Mouse (Mus musculus): ENCODE results near the gene Plxnb1.
A peak's percentile ranks its signal among the peaks of the same experiment; 100 is the strongest.

Plxnb1 gene

DNA sequence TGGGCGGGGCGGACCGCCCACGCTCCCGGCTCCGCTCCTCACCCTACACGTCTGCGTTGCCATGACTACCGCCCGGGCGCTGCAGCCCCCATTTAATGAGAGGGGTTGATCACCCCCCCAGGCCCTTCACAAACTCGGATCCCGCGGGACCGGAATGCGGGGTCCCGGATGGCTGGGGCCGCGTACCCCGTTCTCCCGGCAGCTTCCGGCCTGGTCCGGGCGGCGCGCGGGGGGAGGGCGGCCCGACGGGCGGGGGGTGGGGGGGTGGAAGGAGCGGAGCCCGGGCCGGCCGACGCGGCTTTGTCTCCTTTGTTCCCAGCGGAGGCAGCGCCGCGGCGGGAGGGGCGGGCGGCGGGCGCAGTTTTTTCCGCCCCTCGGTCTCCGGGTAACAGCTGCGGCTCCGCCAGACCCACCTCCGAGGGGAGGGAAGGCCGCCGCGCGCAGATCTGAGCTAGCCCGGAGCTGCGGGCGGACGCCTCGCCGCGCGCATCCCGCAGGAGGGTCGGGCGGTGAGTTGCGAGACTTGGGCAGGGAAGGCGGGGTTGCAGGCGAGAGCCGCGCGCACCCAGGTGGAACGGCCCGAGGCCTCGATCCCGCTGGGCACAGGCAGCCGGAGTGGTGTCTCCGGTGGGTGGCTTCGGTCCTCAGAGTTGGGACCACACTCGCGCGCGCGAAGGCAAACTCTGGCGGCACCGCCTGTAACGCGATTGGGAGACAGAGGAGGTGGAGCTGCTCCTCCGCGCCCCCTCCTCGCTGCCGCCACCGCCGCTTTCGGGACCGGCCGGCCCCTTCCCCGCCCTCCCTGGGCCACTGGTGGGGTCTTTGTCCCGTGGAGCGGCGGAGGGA, at the start of gene Plxnb1:
Gene Plxnb1, plus strand, starts transcription at position 253 of the 846 bp plus-strand sequence.
- DNase-seq, result peak; percentile 68 to 72

GRCm38 (mm10) chr9:109046306-109046705, 48.9 kb upstream of the Plxnb1 start:
- peak; percentile 46 to 62 for DNase-seq

GRCm38 (mm10) chr9:109049316-109049715, 45.9 kb upstream of the Plxnb1 start:
- DNase-seq, result no peak

- DNase-seq, result no peak
Measured at GRCm38 (mm10) chr9:109049996-109050673, 45.1 kb upstream of the Plxnb1 start.

DNA sequence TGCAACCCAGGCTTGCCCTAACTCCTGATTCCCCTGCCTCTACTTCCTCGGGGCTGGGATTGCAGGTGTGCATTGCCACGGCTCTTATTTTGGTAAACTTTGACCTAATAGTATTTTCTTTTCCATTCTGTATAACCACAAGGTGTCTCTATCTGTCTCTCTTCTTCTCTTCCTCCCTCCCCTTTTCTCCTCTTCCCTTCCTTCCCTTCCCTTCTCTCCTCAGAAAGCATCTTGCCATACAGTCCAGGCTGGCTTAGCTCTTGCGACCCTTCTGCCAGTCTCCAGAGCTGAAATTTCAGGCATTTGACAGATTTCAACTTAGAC, 44.6 kb upstream of the Plxnb1 start:
- DNase-seq, result no peak

DNA sequence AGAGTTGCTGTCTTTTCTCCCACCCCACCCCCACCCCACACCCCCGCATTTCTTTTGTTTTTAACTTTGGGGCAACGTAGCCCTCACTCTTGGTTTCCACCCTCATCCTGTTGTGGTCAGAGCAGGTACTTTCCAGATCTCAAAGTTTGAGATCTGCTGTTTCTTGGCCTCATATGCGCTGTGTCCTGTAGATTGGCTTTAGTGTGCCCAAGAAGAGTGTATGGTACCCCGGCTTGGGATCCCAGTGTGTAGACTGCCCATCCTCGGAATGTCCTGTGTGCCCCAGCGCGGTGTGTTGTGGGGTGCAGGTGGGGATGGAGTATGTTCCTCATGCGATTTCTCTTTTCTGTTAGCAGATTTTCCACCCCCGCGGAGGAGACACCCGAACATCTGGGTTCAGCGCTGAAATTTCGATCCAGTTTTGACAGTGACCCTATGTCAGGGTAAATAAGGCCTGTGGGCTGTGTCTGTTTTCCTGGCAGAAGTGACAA, 44.1 kb upstream of the Plxnb1 start:
- DNase-seq, result no peak

GRCm38 (mm10) chr9:109051651-109052489, 43.3 kb upstream of the Plxnb1 start:
- DNase-seq, result no peak

- DNase-seq, result no peak
Measured at GRCm38 (mm10) chr9:109052490-109053260, 42.5 kb upstream of the Plxnb1 start.

- DNase-seq, result no peak
Measured at GRCm38 (mm10) chr9:109053366-109053765, 41.8 kb upstream of the Plxnb1 start.

GRCm38 (mm10) chr9:109053851-109054250, 41.3 kb upstream of the Plxnb1 start:
- DNase-seq, result no peak

GRCm38 (mm10) chr9:109054712-109055111, 40.5 kb upstream of the Plxnb1 start:
- peak; percentile 62 to 70 for DNase-seq

- peak in 1 of 2 experiments; percentile 29 for DNase-seq
Measured at GRCm38 (mm10) chr9:109055271-109056030, 39.7 kb upstream of the Plxnb1 start.

DNA sequence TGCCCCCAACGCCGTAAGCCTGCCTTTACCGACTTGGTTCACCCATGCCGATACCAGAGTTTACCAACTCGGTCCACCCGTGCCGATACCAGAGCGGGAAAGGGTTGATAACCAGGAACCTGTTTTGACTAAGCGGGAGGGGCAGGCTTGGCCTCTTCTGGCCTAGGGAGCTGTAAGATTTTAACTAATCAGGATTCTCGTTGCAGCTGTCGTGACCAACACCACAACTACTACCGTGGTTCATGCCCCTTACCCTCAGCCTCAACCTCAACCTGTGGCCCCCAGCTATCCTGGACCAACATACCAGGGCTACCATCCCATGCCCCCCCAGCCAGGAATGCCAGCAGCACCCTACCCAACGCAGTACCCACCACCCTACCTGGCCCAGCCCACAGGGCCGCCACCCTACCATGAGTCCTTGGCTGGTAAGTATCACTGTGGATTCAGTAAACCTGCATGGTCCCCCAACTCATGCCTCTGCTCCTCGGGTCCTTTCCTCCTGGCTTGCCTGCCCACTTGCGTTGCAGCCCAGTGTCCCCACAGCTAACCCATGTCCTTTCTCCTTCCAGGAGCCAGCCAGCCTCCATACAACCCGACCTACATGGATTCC, 39.0 kb upstream of the Plxnb1 start:
- DNase-seq, result no peak

- no peak for DNase-seq
Measured at GRCm38 (mm10) chr9:109056916-109057315, 38.3 kb upstream of the Plxnb1 start.

- no peak for DNase-seq
Measured at GRCm38 (mm10) chr9:109057543-109057942, 37.6 kb upstream of the Plxnb1 start.

GRCm38 (mm10) chr9:109058006-109058765, 37.0 kb upstream of the Plxnb1 start:
- DNase-seq, result peak in 1 of 2 experiments; percentile 12

DNA sequence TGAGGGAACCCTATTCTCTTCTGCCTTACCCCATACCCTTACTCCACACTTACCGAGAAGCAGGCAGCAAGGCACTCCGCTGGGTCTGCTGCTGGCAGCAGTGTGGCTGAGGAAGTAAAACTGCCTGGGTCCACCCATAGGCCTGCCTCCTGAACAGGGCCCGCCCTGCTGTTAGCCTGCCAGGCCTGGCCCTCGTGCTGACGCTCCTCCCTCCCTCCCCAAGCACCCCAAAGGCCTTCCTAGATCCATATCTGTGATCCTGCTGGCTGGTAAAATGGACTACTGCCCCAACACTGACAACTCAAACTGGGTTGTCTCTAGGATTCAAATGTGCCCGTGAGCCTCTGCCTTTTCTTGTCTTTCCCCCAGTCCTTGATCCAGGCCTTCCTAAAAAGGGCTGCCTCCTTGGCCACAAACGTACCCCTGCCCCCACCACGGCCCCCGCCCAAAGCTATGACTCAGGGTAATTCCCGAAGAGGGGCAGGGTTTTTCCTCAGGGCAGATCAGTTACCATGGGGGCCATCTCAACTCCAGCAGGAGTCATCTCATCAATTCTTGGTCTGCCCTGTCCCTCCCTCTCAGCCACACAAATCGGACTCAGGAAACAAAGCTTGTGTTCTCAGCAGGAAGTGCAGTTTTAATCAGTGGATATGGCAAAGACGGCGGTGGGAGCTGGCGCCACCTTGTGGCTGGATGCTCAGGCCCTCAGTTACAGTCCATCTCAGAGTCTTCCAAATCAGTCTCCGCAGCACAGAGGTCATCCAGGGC, 35.9 kb upstream of the Plxnb1 start, which contains the start of gene Trex1:
Gene Trex1, minus strand, starts transcription at position 599 of the 768 bp plus-strand sequence.
- peak; percentile 91 to 92 for DNase-seq

DNA sequence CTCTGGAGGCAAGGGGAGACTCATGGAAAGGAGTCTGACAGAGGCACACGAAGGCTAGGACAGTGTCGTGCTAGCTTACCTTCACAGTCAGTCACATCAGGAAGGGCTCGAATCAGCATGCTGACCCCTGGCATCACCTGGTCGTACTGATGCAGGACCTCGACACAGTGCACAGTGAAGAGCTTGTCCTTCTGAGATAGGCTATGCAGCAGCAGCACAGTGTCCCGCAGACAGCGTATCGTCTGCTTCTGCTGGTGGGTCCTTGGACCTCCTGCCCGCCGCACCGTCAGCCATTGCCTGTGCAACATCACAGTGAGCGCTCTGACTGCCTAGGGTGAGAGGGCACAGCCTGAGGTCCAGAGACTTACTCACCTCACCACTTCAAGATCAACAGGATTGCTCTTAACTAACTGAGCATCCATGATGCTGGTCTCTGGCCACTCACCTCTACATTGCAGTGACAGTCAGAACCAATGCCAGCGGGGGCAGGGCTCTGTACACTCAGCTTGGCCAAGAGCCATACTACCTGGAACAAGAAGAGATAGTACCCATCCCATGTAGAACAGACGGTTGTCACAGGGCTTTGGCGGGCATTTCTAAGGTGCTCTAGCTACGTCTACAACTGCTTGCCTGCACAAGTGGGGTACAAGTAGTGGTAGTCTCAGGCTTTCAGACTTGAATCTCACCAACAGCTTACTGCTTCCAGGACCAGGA, 34.8 kb upstream of the Plxnb1 start:
- DNase-seq, result peak in 1 of 2 experiments; percentile 17

DNA sequence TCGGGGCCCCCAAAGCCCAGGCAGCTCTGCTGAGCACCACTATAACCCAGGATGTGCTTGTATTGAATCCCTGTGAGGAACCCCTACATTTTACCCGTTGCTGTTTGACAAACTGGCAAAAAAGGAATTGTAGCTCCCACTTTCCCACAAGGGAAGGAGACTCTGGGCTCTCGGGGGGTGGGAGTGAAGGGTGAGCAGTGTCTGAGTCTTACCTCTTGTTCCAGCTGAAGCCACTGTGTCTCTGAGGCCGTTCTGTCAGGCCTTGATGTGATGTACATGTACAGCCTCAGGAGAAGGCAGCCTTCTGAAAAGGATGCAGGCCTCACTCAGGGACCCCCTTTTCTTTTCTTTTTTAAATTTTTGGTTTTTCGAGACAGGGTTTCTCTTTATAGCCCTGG, 34.3 kb upstream of the Plxnb1 start:
- no peak for DNase-seq
